Mouse (Mus musculus) adrenal gland, postnatal 14 days (tissue): ENCODE data around the gene Rlim. TPM values are rescaled to one million over a fixed set of nuclear protein-coding genes. Genes with fewer than 3 reads are reported as not detected.

Source experiments
- DNase-seq: peaks from one replicate; pipeline ENCODE4 v3.0.0; 2021; ENCODE audit warnings: mixed read lengths
- long read RNA-seq, 2 experiments: library from polyadenylated mRNA; stranded (forward); transcript quantifications; one replicate each; pipeline ENCODE4 v2.0.0; 2021
- total RNA-seq: library from RNA; stranded (reverse); gene quantifications from 2 replicates; pipeline ENCODE4 v1.2.3, GENCODE M21; 2021

Gene Rlim
- total RNA-seq: 58.3 and 58.8 TPM in 2 replicates
- long read RNA-seq, experiment 1, full-length matches to known transcripts: 5 of 11 reads
- long read RNA-seq, experiment 1, partial matches to known transcripts: 0 of 11 reads
- long read RNA-seq, experiment 1, other reads (novel, unspliced or antisense): 6 of 11 reads
- long read RNA-seq, experiment 2, full-length matches to known transcripts: 2 of 12 reads
- long read RNA-seq, experiment 2, partial matches to known transcripts: 0 of 12 reads
- long read RNA-seq, experiment 2, other reads (novel, unspliced or antisense): 10 of 12 reads

- peak; percentile 95 for DNase-seq
These were observed at the start of gene Rlim for GRCm38 (mm10) chrX:103981169-103981689. Gene Rlim, minus strand, starts transcription at chrX:103981284.

- peak; percentile 59 for DNase-seq
These were observed 36.1 kb upstream of the Rlim start for GRCm38 (mm10) chrX:104017196-104017595.

GRCm38 (mm10) chrX:104015048-104015447 is 34.0 kb upstream of the Rlim start:
- no peak for DNase-seq

GRCm38 (mm10) chrX:104013318-104013811 is 32.3 kb upstream of the Rlim start:
- DNase-seq: no peak

GRCm38 (mm10) chrX:103994741-103995140 is 13.7 kb upstream of the Rlim start:
- DNase-seq: no peak

- DNase-seq: no peak
These were observed 12.8 kb upstream of the Rlim start for GRCm38 (mm10) chrX:103993864-103994263.

- DNase-seq: peak; percentile 41
These were observed 10.6 kb upstream of the Rlim start for GRCm38 (mm10) chrX:103991702-103992101.

- peak; percentile 38 for DNase-seq
These were observed 9.3 kb upstream of the Rlim start for GRCm38 (mm10) chrX:103990392-103990791.

GRCm38 (mm10) chrX:103987215-103987964 is 6.3 kb upstream of the Rlim start:
- peak; percentile 26 for DNase-seq

- no peak for DNase-seq
These were observed 5.1 kb upstream of the Rlim start for GRCm38 (mm10) chrX:103986159-103986558.

GRCm38 (mm10) chrX:103984992-103985391 is 3.9 kb upstream of the Rlim start:
- DNase-seq: no peak

GRCm38 (mm10) chrX:103981806-103982205 is 722 bp upstream of the Rlim start:
- DNase-seq: no peak

- peak; percentile 42 for DNase-seq
These were observed 405 bp downstream of the Rlim start for GRCm38 (mm10) chrX:103980590-103981168.

- DNase-seq: peak; percentile 27
These were observed 1.0 kb downstream of the Rlim start for GRCm38 (mm10) chrX:103980036-103980435.

- DNase-seq: no peak
These were observed 41.4 kb downstream of the Rlim start for GRCm38 (mm10) chrX:103939701-103940100.

- DNase-seq: no peak
These were observed 43.8 kb downstream of the Rlim start for GRCm38 (mm10) chrX:103937333-103937732.

- DNase-seq: no peak
These were observed 58.6 kb downstream of the Rlim start for GRCm38 (mm10) chrX:103922436-103922835.

- DNase-seq: peak; percentile 38
These were observed 62.1 kb downstream of the Rlim start for GRCm38 (mm10) chrX:103918954-103919353.

GRCm38 (mm10) chrX:103914790-103915189 is 66.3 kb downstream of the Rlim start:
- peak; percentile 68 for DNase-seq
